Mouse (Mus musculus): ENCODE measurements at regions not wholly inside any gene's neighbourhood (a gene's known extent, or its start where the extent isn't known, plus 50 kb on each side); places are given as distances from the start of the nearest gene placed in this dataset.

GRCm38 (mm10) chr3:36330656-36331055, 108.5 kb upstream of the Qrfpr start:
- 20% methylated on average over 9 of the region's 9 CpGs for WGBS
- H3K36me3 ChIP-seq = no peaks in the 10 kb centered on the region
- H3K27ac ChIP-seq = no peak overlapping the region
- H3K4me3 ChIP-seq = no peak overlapping the region
- peak; percentile 78 for DNase-seq (ENCODE audit: low spot score)
- H3K9me3 ChIP-seq = no peaks in the 10 kb centered on the region
- no peaks in the 10 kb centered on the region for H3K27me3 ChIP-seq (ENCODE audit: insufficient read depth, poor library complexity, severe bottlenecking)
- no peaks in the 10 kb centered on the region for H3K4me1 ChIP-seq

DNA sequence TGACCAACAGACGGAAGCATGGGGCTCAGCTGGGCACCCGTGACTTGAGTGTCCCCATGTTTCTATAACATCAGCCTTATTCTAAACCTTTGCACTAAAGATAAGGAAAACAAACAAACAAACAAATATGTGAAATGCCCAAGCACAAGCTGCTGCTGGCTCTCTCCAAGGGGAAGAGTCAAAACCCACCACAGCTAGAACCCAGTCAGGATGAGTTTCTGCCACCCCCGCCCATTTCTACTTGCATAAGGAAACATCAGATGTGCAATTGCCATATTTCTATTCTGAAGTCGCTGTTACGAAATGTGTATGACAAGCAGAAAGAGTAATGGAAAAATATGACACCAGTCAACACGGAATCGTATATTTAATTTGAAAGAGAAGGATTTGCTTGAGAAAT, 107.5 kb upstream of the Qrfpr start:
- Histone ChIP-seq H3K4me1 (no peaks in the 10 kb centered on the region), H3K4me3 (no peak overlapping the region), H3K36me3 (no peaks in the 10 kb centered on the region), H3K9me3 (no peaks in the 10 kb centered on the region), H3K27me3 (ENCODE audit: insufficient read depth, poor library complexity, severe bottlenecking) (no peaks in the 10 kb centered on the region), H3K27ac (no peak overlapping the region)
- no peak for DNase-seq (ENCODE audit: low spot score)
- 79% methylated on average over 7 of the region's 7 CpGs for WGBS

DNA sequence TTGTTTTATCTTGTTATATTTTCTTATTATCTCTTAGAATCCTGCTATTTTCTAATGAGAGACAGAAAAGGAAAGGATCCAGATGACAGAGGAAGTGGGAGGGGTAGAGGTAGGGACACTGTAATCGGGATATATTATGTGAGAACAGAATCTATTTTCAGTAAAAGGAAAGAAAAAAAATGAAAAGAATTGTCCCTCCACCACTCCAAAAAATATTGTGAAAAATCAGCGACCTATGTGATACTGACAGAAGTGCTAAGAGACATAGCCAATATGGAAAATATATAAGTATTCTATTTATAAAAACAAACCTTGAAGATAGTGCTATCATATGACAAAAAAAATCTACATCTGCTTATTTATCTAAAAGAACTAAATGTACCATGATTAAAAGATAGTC, 106.8 kb upstream of the Qrfpr start:
- H3K4me3 ChIP-seq = no peak overlapping the region
- no peak overlapping the region for H3K27ac ChIP-seq
- no peaks in the 10 kb centered on the region for H3K27me3 ChIP-seq (ENCODE audit: insufficient read depth, poor library complexity, severe bottlenecking)
- H3K9me3 ChIP-seq = no peaks in the 10 kb centered on the region
- no peaks in the 10 kb centered on the region for H3K4me1 ChIP-seq
- no peak for DNase-seq (ENCODE audit: low spot score)
- no peaks in the 10 kb centered on the region for H3K36me3 ChIP-seq
- 61% methylated on average over 2 of the region's 2 CpGs for WGBS

DNA sequence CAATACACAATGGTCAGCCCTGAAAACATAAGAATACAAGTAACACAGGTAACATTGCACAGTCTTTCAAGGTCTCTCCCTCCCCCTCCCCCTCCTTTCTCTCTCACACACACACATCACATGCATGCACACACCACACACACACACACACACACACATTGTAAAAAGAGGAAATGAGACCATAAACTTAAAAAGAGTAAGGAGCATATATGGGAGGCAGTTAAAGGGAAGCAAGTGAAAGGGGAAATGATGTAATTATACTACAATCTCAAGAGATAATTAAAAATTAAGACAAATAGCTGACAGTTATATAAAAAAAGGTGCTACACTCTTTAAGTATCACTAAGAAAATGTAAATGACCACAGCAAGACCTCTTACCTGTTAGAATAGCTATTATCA, 96.5 kb upstream of the Qrfpr start:
- no peaks in the 10 kb centered on the region for H3K4me1 ChIP-seq
- no peak overlapping the region for H3K27ac ChIP-seq
- no peak overlapping the region for H3K4me3 ChIP-seq
- no peak for DNase-seq (ENCODE audit: low spot score)
- H3K27me3 ChIP-seq (ENCODE audit: insufficient read depth, poor library complexity, severe bottlenecking) = no peaks in the 10 kb centered on the region
- no peaks in the 10 kb centered on the region for H3K9me3 ChIP-seq
- no peaks in the 10 kb centered on the region for H3K36me3 ChIP-seq

GRCm38 (mm10) chr3:36311337-36311736, 89.2 kb upstream of the Qrfpr start:
- Histone ChIP-seq H3K9me3 (no peaks in the 10 kb centered on the region), H3K4me3 (no peak overlapping the region), H3K36me3 (no peaks in the 10 kb centered on the region), H3K27ac (no peak overlapping the region), H3K4me1 (no peaks in the 10 kb centered on the region), H3K27me3 (ENCODE audit: insufficient read depth, poor library complexity, severe bottlenecking) (no peaks in the 10 kb centered on the region)
- DNase-seq (ENCODE audit: low spot score) = no peak
- WGBS = 9% methylated on average over 3 of the region's 3 CpGs

DNA sequence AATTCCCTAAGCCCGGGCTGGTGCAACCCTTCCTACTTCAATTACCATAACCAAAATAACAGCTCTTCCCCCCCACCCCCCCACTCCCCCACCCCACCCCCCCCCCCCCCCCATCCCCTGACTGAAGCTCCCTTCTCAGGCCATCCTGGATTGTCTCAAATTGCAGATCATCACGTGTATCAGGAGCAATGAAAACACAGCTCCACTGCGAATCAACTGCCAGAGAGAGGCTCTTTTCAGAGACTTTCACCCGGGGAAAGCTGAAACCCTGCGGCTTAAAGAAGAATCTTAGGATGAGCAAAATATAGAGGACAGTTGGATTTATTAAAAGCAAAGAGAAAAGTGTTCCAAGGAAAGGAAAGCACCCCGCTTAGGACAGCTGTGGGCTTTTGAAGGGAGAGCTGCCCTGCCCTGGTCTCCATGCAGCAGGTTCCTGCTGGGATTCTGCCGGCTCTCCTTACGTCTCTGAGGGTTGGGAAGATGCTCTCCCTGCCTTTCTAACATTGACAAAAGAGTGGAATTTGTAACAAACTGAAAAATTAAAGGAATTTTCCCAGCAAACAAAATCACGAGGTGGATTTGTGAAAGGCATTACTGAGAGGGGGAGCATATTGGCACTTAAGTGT, 88.6 kb upstream of the Qrfpr start:
- peak overlapping the region; percentile 42 for H3K4me3 ChIP-seq
- H3K4me1 ChIP-seq = no peaks in the 10 kb centered on the region
- no peak overlapping the region for H3K27ac ChIP-seq
- WGBS = 3% methylated on average over 9 of the region's 9 CpGs
- no peak for DNase-seq (ENCODE audit: low spot score)
- H3K9me3 ChIP-seq = no peaks in the 10 kb centered on the region
- H3K27me3 ChIP-seq (ENCODE audit: insufficient read depth, poor library complexity, severe bottlenecking) = no peaks in the 10 kb centered on the region
- no peaks in the 10 kb centered on the region for H3K36me3 ChIP-seq

GRCm38 (mm10) chr3:36296792-36297191, 74.7 kb upstream of the Qrfpr start:
- Histone ChIP-seq H3K4me1 (no peaks in the 10 kb centered on the region), H3K36me3 (no peaks in the 10 kb centered on the region), H3K9me3 (no peaks in the 10 kb centered on the region), H3K27ac (no peak overlapping the region), H3K27me3 (ENCODE audit: insufficient read depth, poor library complexity, severe bottlenecking) (no peaks in the 10 kb centered on the region), H3K4me3 (no peak overlapping the region)
- no peak for DNase-seq (ENCODE audit: low spot score)
- 62% methylated on average over 3 of the region's 3 CpGs for WGBS

GRCm38 (mm10) chr3:36291971-36292370, 69.9 kb upstream of the Qrfpr start:
- Histone ChIP-seq H3K4me3 (no peak overlapping the region), H3K27me3 (ENCODE audit: insufficient read depth, poor library complexity, severe bottlenecking) (no peaks in the 10 kb centered on the region), H3K36me3 (no peaks in the 10 kb centered on the region), H3K4me1 (no peaks in the 10 kb centered on the region), H3K9me3 (no peaks in the 10 kb centered on the region), H3K27ac (no peak overlapping the region)
- 93% methylated on average over 4 of the region's 4 CpGs for WGBS
- DNase-seq (ENCODE audit: low spot score) = no peak

DNA sequence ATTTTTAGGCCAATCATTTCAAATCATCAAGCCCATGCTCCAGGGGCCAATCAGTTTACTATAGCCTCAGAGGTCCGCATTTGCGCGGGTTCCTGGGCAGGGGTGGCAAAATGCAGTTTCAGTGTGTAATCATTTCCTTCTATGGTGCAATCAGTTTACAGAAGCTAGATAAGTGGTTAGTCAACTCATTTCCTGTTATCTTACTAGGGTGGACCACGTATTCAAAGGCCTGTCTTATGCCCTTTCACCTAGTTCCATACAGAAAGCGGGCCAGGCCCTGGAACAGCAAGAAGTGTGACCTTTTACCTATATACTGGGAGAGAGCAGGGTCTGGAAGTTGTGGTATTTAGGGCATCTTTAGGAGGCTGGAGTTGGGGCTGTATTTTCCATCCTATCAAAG, 62.0 kb upstream of the Qrfpr start:
- Histone ChIP-seq H3K4me3 (no peak overlapping the region), H3K27me3 (ENCODE audit: insufficient read depth, poor library complexity, severe bottlenecking) (no peaks in the 10 kb centered on the region), H3K4me1 (no peaks in the 10 kb centered on the region), H3K9me3 (peaks cover 5% of the 10 kb centered on the region; the same call in 1 of the 2 replicates), H3K27ac (no peak overlapping the region), H3K36me3 (no peaks in the 10 kb centered on the region)
- no peak for DNase-seq (ENCODE audit: low spot score)
- WGBS = 77% methylated on average over 5 of the region's 5 CpGs

DNA sequence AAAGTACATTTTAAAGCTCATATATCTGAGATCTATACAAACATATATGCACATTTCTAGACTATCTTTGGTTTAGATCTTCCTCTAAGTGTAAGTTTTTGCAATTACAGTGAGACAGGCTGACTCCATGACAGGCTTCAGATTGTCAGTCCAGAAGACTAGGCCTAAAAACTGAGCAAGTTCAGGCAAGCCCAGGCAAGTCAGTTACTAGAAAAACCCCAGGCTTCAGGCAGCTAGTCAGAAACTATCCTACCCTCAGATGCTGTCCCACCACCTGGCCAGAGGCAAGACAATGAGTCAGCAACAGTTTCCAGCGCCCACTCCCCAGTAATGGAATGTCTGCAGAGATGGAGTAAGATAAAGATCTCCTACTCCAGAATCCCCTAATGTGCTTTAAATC, 53.4 kb upstream of the Qrfpr start:
- WGBS = 38% methylated on average over 1 of the region's 1 CpGs
- no peak overlapping the region for H3K4me3 ChIP-seq
- H3K36me3 ChIP-seq = no peaks in the 10 kb centered on the region
- H3K9me3 ChIP-seq = no peaks in the 10 kb centered on the region
- H3K27me3 ChIP-seq (ENCODE audit: insufficient read depth, poor library complexity, severe bottlenecking) = no peaks in the 10 kb centered on the region
- H3K4me1 ChIP-seq = 0 out of 2 replicates have a peak, but pooled peaks cover 4% of the 10 kb centered on the region
- no peak overlapping the region for H3K27ac ChIP-seq
- DNase-seq (ENCODE audit: low spot score) = no peak

Data from heart, embryonic 10.5 days (tissue).